Comparison of ENCODE assay signal across 9 mouse cellular contexts in genomic region chr9:63970388-63970787, GRCm38 (mm10). TPM values are rescaled to one million over a fixed set of nuclear protein-coding genes. Genes with fewer than 3 reads are reported as not detected.
DNase-seq lines count a peak whose midpoint lies in the region; ATAC-seq lines count a peak whose summit lies in the region.
"Had no signal": no experiment of that assay in that cellular context is flagged by ENCODE, and none has a peak within 500 bp of the region (broad histone marks: within the 10 kb centered on the region; RNA-seq: fewer than 3 reads in every experiment).

No protein-coding gene starts in this region.

- H3K4me3 ChIP-seq in brown adipose tissue, adult 24 weeks (ENCODE audit: insufficient read depth, low read depth, low read length): peak overlapping the region; percentile 40
- H3K4me3 ChIP-seq in embryonic facial prominence, embryonic 14.5 days (ENCODE audit: low read depth, low read length): no peak overlapping the region
- no peak overlapping the region for H3K4me3 ChIP-seq in intestine, embryonic 14.5 days (ENCODE audit: low read depth, low read length)
- no peak overlapping the region for H3K4me3 ChIP-seq in liver, embryonic 13.5 days (replicated peaks)
- H3K4me3 ChIP-seq: myocyte had no signal

- 0 out of 2 replicates have a peak overlapping the region, but pooled peaks have one; percentile 10 for H3K9ac ChIP-seq in embryonic facial prominence, embryonic 14.5 days (ENCODE audit: low read depth, low read length)
- H3K9ac ChIP-seq in intestine, embryonic 14.5 days (ENCODE audit: low read length): no peak overlapping the region
- H3K9ac ChIP-seq in liver, embryonic 13.5 days: no peak overlapping the region

- WGBS in embryonic facial prominence, embryonic 14.5 days: 69% methylated on average over 12 of the region's 12 CpGs
- WGBS in intestine, embryonic 14.5 days: 51% methylated on average over 12 of the region's 12 CpGs
- WGBS in liver, embryonic 13.5 days (ENCODE audit: insufficient replicate concordance): 36% methylated on average over 12 of the region's 12 CpGs

- H3K36me3 ChIP-seq in embryonic facial prominence, embryonic 14.5 days (ENCODE audit: control insufficient read depth, insufficient read depth, low read length): 0 out of 2 replicates have a peak, but pooled peaks cover 4% of the 10 kb centered on the region
- no peaks in the 10 kb centered on the region; the same call in 1 of the 2 replicates for H3K36me3 ChIP-seq in intestine, embryonic 14.5 days (ENCODE audit: control insufficient read depth, insufficient read depth, low read length)
- H3K36me3 ChIP-seq in liver, embryonic 13.5 days: no peaks in the 10 kb centered on the region

- H3K27me3 ChIP-seq in embryonic facial prominence, embryonic 14.5 days (replicated peaks; ENCODE audit: control insufficient read depth, insufficient read depth, low read length): no peaks in the 10 kb centered on the region
- H3K27me3 ChIP-seq in intestine, embryonic 14.5 days (replicated peaks; ENCODE audit: control insufficient read depth, insufficient read depth, low read length): no peaks in the 10 kb centered on the region
- H3K27me3 ChIP-seq in liver, embryonic 13.5 days: 0 out of 2 replicates have a peak, but pooled peaks cover 4% of the 10 kb centered on the region

- DNase-seq in embryonic facial prominence, embryonic 14.5 days (ENCODE audit: low spot score): no peak
- DNase-seq in intestine, embryonic 14.5 days (ENCODE audit: low spot score): no peak
- no peak for DNase-seq in liver, embryonic 13.5 days
- DNase-seq in embryo, embryonic 10.5 days (ENCODE audit: low spot score): no peak
- no peak for DNase-seq in adrenal gland, postnatal 4 days (ENCODE audit: low spot score in 2 of 2)
- no peak for DNase-seq in spleen, postnatal 4 days (ENCODE audit: low spot score in 2 of 2)
- DNase-seq: thymus, adult 18-20 months had no signal

- no peak overlapping the region for H3K4me2 ChIP-seq in embryonic facial prominence, embryonic 14.5 days (ENCODE audit: low read depth, low read length)
- no peak overlapping the region for H3K4me2 ChIP-seq in intestine, embryonic 14.5 days (ENCODE audit: low read length)
- H3K4me2 ChIP-seq in liver, embryonic 13.5 days: no peak overlapping the region

- no peaks in the 10 kb centered on the region for H3K9me3 ChIP-seq in embryonic facial prominence, embryonic 14.5 days (ENCODE audit: control insufficient read depth, low read length)
- H3K9me3 ChIP-seq in intestine, embryonic 14.5 days (ENCODE audit: control insufficient read depth, low read length): no peaks in the 10 kb centered on the region
- H3K9me3 ChIP-seq in liver, embryonic 13.5 days (replicated peaks): no peaks in the 10 kb centered on the region

- H3K27ac ChIP-seq in brown adipose tissue, adult 24 weeks (replicated peaks; ENCODE audit: low read depth, low read length): peak overlapping the region; percentile 96
- H3K27ac ChIP-seq in embryonic facial prominence, embryonic 14.5 days (replicated peaks; ENCODE audit: low read depth, low read length): peak overlapping the region; percentile 22
- peak overlapping the region; percentile 24; the same call in 1 of the 2 replicates for H3K27ac ChIP-seq in intestine, embryonic 14.5 days (ENCODE audit: low read depth)
- peak overlapping the region; percentile 47; the same call in 1 of the 2 replicates for H3K27ac ChIP-seq in liver, embryonic 13.5 days

- peaks cover 75% of the 10 kb centered on the region for H3K4me1 ChIP-seq in brown adipose tissue, adult 24 weeks (ENCODE audit: control insufficient read depth, insufficient read depth, insufficient read length, low read length)
- H3K4me1 ChIP-seq in embryonic facial prominence, embryonic 14.5 days (ENCODE audit: control insufficient read depth, insufficient read depth, low read length): peaks cover 82% of the 10 kb centered on the region
- H3K4me1 ChIP-seq in intestine, embryonic 14.5 days (replicated peaks; ENCODE audit: control insufficient read depth, insufficient read depth, low read length): peaks cover 80% of the 10 kb centered on the region
- H3K4me1 ChIP-seq in liver, embryonic 13.5 days (replicated peaks): peaks cover 75% of the 10 kb centered on the region

- no peak for ATAC-seq in embryonic facial prominence, embryonic 14.5 days (ENCODE audit: low read depth)
- ATAC-seq in intestine, embryonic 14.5 days (replicated peaks; ENCODE audit: low FRiP score, low TSS enrichment, low read depth): no peak
- no peak for ATAC-seq in liver, embryonic 13.5 days (ENCODE audit: low read depth)

RNA-seq across cellular contexts. Expression of gene Smad6, which starts 51.5 kb away (rescaled TPM):
- 5.3 and 14.8 TPM in 2 replicates for polyA plus RNA-seq in brown adipose tissue, adult 24 weeks (2012; ENCODE audit: insufficient read depth, insufficient read length, missing spikeins)
- polyA plus RNA-seq in embryonic facial prominence, embryonic 14.5 days (2014; fragmentation: Nextera tagmentation; extraction: Ambion mirVana): 7.9 and 8.8 TPM in 2 replicates
- polyA plus RNA-seq in intestine, embryonic 14.5 days (2014; fragmentation: Nextera tagmentation; extraction: Ambion mirVana): 8.5 and 9.3 TPM in 2 replicates
- 2.5 and 2.8 TPM in 2 replicates for polyA plus RNA-seq in liver, embryonic 13.5 days (2015; fragmentation: Nextera tagmentation; extraction: Ambion mirVana)
- total RNA-seq in adrenal gland, postnatal 4 days (2021): 10 to 100 TPM; 28.8 to 32.9 TPM

Comparison
In these comparisons a context has a peak if more than half of its experiments do, and no peak if none do; other contexts are left out.
1. H3K27ac ChIP-seq: peak in every context shown above with its lines; median percentile 96 in brown adipose tissue, adult 24 weeks; 47 in liver, embryonic 13.5 days; 24 in intestine, embryonic 14.5 days; 22 in embryonic facial prominence, embryonic 14.5 days.